Mouse (Mus musculus) NIH3T3 (cell line): ENCODE results near the gene Desi1.

Source experiments
- DNase-seq: peaks from one replicate; pipeline ENCODE4 v3.0.0-alpha.2; 2012; ENCODE audit warnings: low read depth

Gene Desi1

GRCm38 (mm10) chr15:81966062-81966829 is 67.4 kb downstream of the Desi1 start:
- no peak for DNase-seq

GRCm38 (mm10) chr15:81964980-81965545 is 68.6 kb downstream of the Desi1 start:
- DNase-seq: peak; percentile 78

GRCm38 (mm10) chr15:81964262-81964661 is 69.4 kb downstream of the Desi1 start:
- no peak for DNase-seq

GRCm38 (mm10) chr15:81961078-81961451 is 72.6 kb downstream of the Desi1 start:
- no peak for DNase-seq

GRCm38 (mm10) chr15:81960171-81961077 is 73.2 kb downstream of the Desi1 start, which contains the start of gene Pmm1:
Gene Pmm1, minus strand, starts transcription at chr15:81960930.
- peak; percentile 99 for DNase-seq

- no peak for DNase-seq
Measured at GRCm38 (mm10) chr15:81958906-81959305, 74.8 kb downstream of the Desi1 start.

GRCm38 (mm10) chr15:81957598-81957997 is 76.1 kb downstream of the Desi1 start:
- no peak for DNase-seq

- DNase-seq: peak; percentile 71
Measured at GRCm38 (mm10) chr15:81956457-81956856, 77.2 kb downstream of the Desi1 start.

- no peak for DNase-seq
Measured at GRCm38 (mm10) chr15:81955414-81955813, 78.2 kb downstream of the Desi1 start.

GRCm38 (mm10) chr15:81954716-81955115 is 78.9 kb downstream of the Desi1 start:
- no peak for DNase-seq

- no peak for DNase-seq
Measured at GRCm38 (mm10) chr15:81954151-81954583, 79.5 kb downstream of the Desi1 start.

- no peak for DNase-seq
Measured at GRCm38 (mm10) chr15:81952310-81952709, 81.4 kb downstream of the Desi1 start.

GRCm38 (mm10) chr15:81951159-81951558 is 82.5 kb downstream of the Desi1 start:
- no peak for DNase-seq

- no peak for DNase-seq
Measured at GRCm38 (mm10) chr15:81950716-81951115, 82.9 kb downstream of the Desi1 start.

- DNase-seq: no peak
Measured at GRCm38 (mm10) chr15:81949476-81950131, 84.1 kb downstream of the Desi1 start.

GRCm38 (mm10) chr15:81949076-81949475 is 84.6 kb downstream of the Desi1 start:
- no peak for DNase-seq

- DNase-seq: no peak
Measured at GRCm38 (mm10) chr15:81943176-81943749, 90.4 kb downstream of the Desi1 start.
